Mouse (Mus musculus) telencephalon, adult 2 months (tissue): Measurements from ENCODE around the gene Ror2.

ENCODE experiments used
- DNase-seq: peaks from one replicate; pipeline ENCODE4 v3.0.0-alpha.2; 2011; ENCODE audit warnings: low read depth, low spot score

Ror2 gene

GRCm38 (mm10) chr13:53274771-53275170, 11.2 kb downstream of the Ror2 start:
- no peak for DNase-seq

DNA sequence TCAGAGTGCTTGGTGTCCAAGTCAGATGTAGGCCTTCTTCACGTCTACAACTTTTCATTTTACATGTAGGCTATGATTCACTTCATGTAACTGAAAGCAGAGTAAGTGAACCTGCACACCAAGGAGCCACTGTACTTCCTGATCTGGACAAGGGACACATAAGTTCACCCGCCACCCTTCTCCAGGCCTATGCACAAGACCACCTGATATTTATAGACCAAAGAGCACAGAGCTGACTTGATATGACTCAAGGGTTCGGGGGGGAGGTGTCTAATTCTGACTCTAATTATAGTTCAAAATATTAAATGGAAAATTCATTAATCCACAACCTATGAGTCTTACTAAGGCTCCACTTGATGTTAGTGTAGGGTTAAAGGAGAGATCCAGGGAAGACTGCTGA, 14.3 kb downstream of the Ror2 start:
- DNase-seq = no peak

GRCm38 (mm10) chr13:53270549-53270948, 15.4 kb downstream of the Ror2 start:
- peak; percentile 58 for DNase-seq

- no peak for DNase-seq
These were observed 17.4 kb downstream of the Ror2 start for GRCm38 (mm10) chr13:53268541-53268940.

GRCm38 (mm10) chr13:53267849-53268248, 18.1 kb downstream of the Ror2 start:
- no peak for DNase-seq

DNA sequence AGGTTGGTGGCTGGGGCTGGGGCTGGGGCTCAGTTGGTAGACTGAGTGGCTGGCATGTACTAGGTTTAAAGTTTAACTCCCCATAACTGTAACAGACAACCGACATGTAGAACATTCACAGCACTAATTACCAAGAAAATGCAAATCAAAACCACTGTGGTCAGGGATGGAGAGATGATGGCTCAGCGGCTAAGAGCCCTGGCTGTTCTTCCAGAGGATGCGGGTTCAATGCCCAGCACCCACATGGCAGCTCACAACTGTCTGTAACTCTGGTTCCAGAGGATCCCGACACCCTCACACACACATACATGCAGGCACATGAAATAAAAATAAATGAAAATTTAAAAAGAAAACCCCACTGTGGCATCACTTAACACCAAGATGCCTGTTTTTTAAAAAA, 18.8 kb downstream of the Ror2 start:
- DNase-seq = no peak

GRCm38 (mm10) chr13:53266543-53266951, 19.4 kb downstream of the Ror2 start:
- no peak for DNase-seq

- no peak for DNase-seq
These were observed 21.0 kb downstream of the Ror2 start for GRCm38 (mm10) chr13:53264896-53265295.

DNA sequence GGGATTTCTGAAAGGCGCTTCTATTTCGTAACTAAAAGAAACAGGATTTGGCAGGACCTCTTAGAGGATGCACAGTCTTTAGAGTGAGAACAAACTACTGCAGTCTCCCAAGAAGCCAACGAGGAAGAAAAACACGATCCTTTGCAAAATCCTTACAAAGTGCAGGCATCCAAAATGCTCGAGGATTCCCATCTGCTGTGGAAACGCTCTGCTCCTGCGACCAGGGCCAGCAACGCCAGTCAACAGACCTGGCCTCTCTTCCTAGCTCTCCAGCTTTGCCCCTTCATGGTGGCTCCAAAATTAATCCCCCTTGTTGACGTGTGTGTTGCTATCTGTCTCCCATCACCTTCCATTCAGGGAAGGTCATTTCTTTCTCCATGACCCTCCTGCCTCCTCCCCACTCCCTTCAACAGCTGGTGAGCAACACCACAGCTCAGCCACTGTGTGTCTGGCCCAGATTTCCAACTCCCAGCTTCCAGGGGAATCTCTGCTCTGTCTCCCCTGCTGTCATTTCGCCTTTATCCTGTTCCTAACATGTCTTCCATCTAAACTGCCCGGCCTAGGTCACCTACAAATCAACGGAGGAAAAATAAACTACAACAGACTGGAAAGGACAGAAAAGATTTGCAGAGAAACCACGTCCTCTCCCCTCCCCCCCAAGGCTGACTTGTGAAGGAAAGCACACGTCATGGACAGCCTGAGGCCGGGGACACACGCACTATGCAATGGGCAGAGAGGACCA, 23.2 kb downstream of the Ror2 start:
- no peak for DNase-seq

DNA sequence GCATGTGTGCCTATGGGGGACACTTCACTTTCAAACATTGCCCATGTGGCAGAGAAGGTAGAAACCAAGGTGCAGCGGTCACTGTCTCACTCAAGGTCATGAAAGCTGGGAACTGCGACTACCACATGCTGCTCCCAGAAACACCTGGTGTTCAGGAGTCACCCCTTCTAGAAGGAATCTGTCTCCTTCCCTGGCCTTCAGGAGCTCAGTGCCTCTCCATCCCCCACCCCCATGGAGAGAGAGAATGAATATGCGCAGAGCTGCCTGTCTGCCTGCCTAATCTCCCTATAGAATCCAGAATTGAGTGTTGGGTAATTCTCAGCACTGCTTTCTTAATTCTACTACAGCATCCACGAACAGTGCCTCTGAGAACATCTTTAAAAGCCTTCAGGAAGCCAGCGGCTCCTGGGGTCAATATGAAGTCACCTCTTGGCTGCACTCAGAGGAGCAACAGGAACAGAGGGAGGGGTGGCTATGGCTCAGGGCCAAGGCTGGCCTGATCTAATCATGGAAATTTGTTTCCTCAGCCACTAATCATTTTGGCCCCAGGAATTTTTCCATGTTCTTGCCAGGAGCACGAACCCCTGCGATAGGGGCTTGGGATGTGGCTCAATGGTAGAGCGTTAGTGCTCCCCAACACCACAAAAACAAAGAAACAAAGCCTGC, 24.7 kb downstream of the Ror2 start:
- no peak for DNase-seq

GRCm38 (mm10) chr13:53258943-53259342, 27.0 kb downstream of the Ror2 start:
- no peak for DNase-seq

GRCm38 (mm10) chr13:53258497-53258896, 27.4 kb downstream of the Ror2 start:
- DNase-seq = no peak

- DNase-seq = no peak
These were observed 32.7 kb downstream of the Ror2 start for GRCm38 (mm10) chr13:53253255-53253654.

DNA sequence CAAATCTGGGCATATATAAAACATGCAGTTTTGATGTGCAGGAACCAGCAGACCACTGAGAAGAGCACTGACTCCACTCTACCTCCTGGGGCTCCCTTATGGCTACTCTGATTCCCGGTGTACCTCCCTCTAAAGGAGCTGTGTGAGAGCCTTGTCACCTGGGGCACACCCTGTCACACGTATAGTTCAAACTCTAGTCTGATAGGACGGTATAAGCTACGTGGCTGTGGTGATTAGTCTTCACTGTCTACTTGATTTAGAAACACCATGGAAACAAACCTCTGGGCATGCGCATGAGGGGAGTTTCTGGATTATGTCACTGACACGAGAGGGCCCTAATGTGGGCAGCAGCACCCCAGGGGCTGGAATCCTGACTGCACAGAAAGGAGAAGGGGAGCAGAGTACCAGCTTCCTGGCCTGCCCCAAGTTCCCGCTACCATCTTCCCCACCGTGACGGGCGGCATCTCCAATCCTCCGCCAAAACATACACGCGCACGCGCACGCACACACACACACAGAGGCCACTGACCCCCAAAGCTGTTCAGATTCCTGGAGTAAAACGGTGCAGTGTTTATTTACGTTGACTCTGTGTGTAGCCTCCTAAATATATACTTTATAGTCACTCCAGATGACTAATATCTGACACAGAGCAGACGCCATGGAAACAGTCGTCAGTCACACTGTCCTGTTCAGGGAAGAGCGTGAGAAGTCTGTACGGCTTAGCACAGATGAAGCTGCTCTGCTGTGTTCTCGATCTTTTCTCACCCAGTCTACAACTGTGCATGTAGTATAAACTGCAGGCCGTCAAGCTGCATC, 37.1 kb downstream of the Ror2 start:
- DNase-seq = no peak

DNA sequence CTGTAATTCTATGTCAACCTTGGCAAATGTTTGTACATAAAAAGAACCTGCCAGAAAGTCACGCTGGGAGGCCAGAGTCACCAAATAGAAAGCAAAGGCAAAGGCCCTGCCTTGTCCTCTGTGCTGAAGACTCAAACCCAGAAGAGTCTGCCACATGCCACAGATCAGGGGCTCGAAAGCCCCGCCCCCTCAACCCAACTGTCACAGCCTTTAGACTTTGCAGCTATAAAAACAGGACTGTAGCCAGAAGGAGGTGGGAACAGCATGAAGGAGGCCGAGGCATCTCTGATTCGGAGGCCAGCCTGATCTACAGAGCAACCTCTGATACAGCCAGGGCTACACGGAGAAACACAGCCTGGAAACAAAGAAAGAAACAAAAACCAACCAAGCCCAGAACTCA, 37.8 kb downstream of the Ror2 start:
- no peak for DNase-seq

DNA sequence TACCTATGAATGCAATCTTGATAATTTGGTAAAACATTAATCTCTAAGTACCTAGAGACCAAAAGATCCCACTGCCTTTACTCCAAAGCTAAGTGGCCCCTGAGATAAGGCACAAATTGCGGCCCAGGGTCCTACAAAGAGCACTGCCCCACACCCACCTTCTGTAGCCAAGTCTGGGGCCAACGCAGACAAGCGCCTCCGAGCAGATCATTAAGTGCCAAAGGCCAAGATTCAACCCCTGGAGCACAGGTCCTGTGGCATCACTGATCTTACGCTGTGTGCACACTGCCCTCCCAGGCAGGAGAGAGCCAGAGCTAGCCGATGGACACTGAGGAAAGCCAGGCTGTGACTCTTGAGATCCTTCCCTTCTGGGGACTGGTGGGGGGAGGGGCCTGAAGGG, 38.7 kb downstream of the Ror2 start:
- DNase-seq = no peak

DNA sequence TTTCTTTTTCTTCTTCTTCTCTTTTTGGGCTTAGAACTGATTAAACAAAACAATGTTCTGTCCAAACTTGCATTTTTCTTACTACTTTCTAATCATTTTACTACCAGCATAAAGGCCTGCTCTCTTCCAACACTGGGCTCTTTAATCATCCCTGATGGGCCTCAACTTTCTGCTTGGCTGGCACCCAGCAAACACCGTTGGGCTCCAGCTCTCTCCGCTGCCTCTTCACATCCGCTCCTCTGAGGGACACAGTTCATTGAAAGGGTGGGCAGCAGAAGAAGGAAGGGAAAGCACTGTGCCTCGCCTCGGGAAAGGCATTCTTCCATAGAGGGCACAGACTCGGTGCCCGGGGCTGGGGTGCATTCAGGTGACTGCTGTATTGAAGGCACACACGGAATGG, 41.8 kb downstream of the Ror2 start:
- DNase-seq = no peak

DNA sequence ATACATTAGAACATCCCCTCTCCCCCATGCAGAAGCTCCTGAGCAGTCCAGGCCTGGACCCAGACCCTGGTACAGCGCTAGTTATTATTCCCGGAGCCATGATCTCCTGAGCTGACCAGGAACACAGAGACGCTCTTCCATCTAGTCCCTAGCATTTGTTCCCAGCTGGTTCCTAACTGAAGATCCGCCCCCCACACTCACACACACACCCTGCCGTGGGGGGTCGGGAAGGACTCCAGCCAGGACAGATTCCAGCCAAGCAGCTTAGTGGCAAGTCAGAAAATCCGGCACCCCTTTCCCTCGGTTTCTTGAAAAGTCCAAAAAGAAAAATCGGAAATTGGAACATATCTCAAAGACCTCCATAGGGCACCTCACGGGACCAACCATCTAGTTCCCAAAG, 48.5 kb downstream of the Ror2 start:
- no peak for DNase-seq

GRCm38 (mm10) chr13:53236434-53237401, 49.2 kb downstream of the Ror2 start:
- no peak for DNase-seq

GRCm38 (mm10) chr13:53235953-53236352, 50.0 kb downstream of the Ror2 start:
- no peak for DNase-seq

- no peak for DNase-seq
These were observed 51.1 kb downstream of the Ror2 start for GRCm38 (mm10) chr13:53234844-53235243.
